In the genomic region with DNA sequence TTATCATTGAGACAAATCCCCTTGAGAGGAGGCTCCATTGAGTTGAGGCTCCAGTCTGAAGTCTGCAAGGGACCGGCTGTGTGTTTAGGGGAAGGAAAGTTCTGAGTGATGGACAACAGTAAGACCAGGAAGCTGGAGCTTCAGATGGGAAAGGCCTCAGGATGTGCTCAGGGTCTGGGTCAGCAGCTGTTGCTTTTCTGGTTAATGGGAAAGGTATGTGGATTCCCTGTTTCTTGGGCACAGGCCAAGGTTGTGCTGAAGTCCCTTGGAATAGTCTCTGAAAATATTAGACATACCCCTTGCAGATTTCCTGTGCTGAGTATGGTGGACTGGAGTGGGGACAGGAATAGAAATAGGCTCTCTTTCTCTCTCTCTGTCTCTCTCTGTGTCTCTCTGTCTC, we compare ENCODE assay signal across 10 mouse cellular contexts. TPM values are rescaled to one million over a fixed set of nuclear protein-coding genes. Genes with fewer than 3 reads are reported as not detected.
DNase-seq lines count a peak whose midpoint lies in the region; ATAC-seq and TF ChIP-seq lines count a peak whose summit lies in the region.
"Not testable (repeated sequence)": the region's sequence is repeated elsewhere in the genome, so short reads cannot be mapped to it uniquely, and the experiment has no call there.
"Had no signal": no experiment of that assay in that cellular context is flagged by ENCODE, and none has a peak within 500 bp of the region (broad histone marks: within the 10 kb centered on the region; RNA-seq: fewer than 3 reads in every experiment).

No protein-coding gene starts in this region.

- H3K9me3 ChIP-seq in embryonic facial prominence, embryonic 15.5 days (replicated peaks); heart, embryonic 12.5 days (replicated peaks); hindbrain, embryonic 10.5 days; intestine, embryonic 15.5 days; lung, embryonic 14.5 days (ENCODE audit: low read depth, low read length); neural tube, embryonic 13.5 days: not testable (repeated sequence)

- peak; percentile 80 for DNase-seq in NIH3T3 (ENCODE audit: low read depth)
- not testable (repeated sequence) for DNase-seq in hindbrain, embryonic 10.5 days (ENCODE audit: low spot score)
- peak; percentile 63 for DNase-seq in kidney, postnatal 14 days
- peak; percentile 42 for DNase-seq in lung, embryonic 14.5 days

- WGBS in embryonic facial prominence, embryonic 15.5 days = 6% methylated on average over 1 of the region's 1 CpGs
- WGBS in heart, embryonic 12.5 days = 23% methylated on average over 1 of the region's 1 CpGs
- 40% methylated on average over 1 of the region's 1 CpGs for WGBS in hindbrain, embryonic 10.5 days
- WGBS in intestine, embryonic 15.5 days = 29% methylated on average over 1 of the region's 1 CpGs
- WGBS in lung, embryonic 14.5 days = 11% methylated on average over 1 of the region's 1 CpGs
- 63% methylated on average over 1 of the region's 1 CpGs for WGBS in neural tube, embryonic 13.5 days

- H3K36me3 ChIP-seq in embryonic facial prominence, embryonic 15.5 days; heart, embryonic 12.5 days; hindbrain, embryonic 10.5 days; intestine, embryonic 15.5 days; lung, embryonic 14.5 days (ENCODE audit: insufficient read depth); neural tube, embryonic 13.5 days: not testable (repeated sequence)

- not testable (repeated sequence) for H3K9ac ChIP-seq in embryonic facial prominence, embryonic 15.5 days; heart, embryonic 12.5 days; intestine, embryonic 15.5 days; lung, embryonic 14.5 days; neural tube, embryonic 13.5 days

- TF ChIP-seq CTCF in lung, embryonic 14.5 days (IDR thresholded peaks at IDR 0.05; ENCODE audit: low read depth) = not testable (repeated sequence)

- H3K27me3 ChIP-seq in embryonic facial prominence, embryonic 15.5 days; heart, embryonic 12.5 days (replicated peaks); hindbrain, embryonic 10.5 days (ENCODE audit: insufficient read depth, poor library complexity, severe bottlenecking); intestine, embryonic 15.5 days (replicated peaks); lung, embryonic 14.5 days (ENCODE audit: insufficient read depth, low read length); neural tube, embryonic 13.5 days: not testable (repeated sequence)

- H3K4me1 ChIP-seq in embryonic facial prominence, embryonic 15.5 days = peaks cover 29% of the 10 kb centered on the region
- peaks cover 20% of the 10 kb centered on the region for H3K4me1 ChIP-seq in heart, embryonic 12.5 days (replicated peaks)
- peaks cover 24% of the 10 kb centered on the region for H3K4me1 ChIP-seq in hindbrain, embryonic 10.5 days (replicated peaks)
- not testable (repeated sequence) for H3K4me1 ChIP-seq in intestine, embryonic 15.5 days (replicated peaks); lung, embryonic 14.5 days (ENCODE audit: insufficient read depth)
- peaks cover 33% of the 10 kb centered on the region for H3K4me1 ChIP-seq in neural tube, embryonic 13.5 days (replicated peaks)

- peak; percentile 49; the same call in 1 of the 2 replicates for ATAC-seq in embryonic facial prominence, embryonic 15.5 days (ENCODE audit: insufficient number of reproducible peaks, low FRiP score, low TSS enrichment, low read depth)
- ATAC-seq in heart, embryonic 12.5 days (ENCODE audit: insufficient number of reproducible peaks, low FRiP score) = peak; percentile 49
- ATAC-seq in intestine, embryonic 15.5 days = peak; percentile 46
- peak; percentile 39 for ATAC-seq in lung, embryonic 14.5 days (ENCODE audit: insufficient read depth)
- peak; percentile 37; the same call in 1 of the 2 replicates for ATAC-seq in neural tube, embryonic 13.5 days (ENCODE audit: low read depth)

- H3K4me2 ChIP-seq in embryonic facial prominence, embryonic 15.5 days (replicated peaks); heart, embryonic 12.5 days; intestine, embryonic 15.5 days (replicated peaks); lung, embryonic 14.5 days; neural tube, embryonic 13.5 days: not testable (repeated sequence)

- H3K4me3 ChIP-seq in embryonic facial prominence, embryonic 15.5 days (replicated peaks); heart, embryonic 12.5 days; hindbrain, embryonic 10.5 days; intestine, embryonic 15.5 days (replicated peaks); lung, embryonic 14.5 days (ENCODE audit: low read depth, low read length); neural tube, embryonic 13.5 days: not testable (repeated sequence)

- H3K27ac ChIP-seq in embryonic facial prominence, embryonic 15.5 days (replicated peaks); lung, embryonic 14.5 days (ENCODE audit: low read depth): not testable (repeated sequence)
- peak overlapping the region; percentile 54; the same call in 1 of the 2 replicates for H3K27ac ChIP-seq in heart, embryonic 12.5 days (ENCODE audit: poor library complexity, severe bottlenecking)
- peak overlapping the region; percentile 20; the same call in 1 of the 2 replicates for H3K27ac ChIP-seq in hindbrain, embryonic 10.5 days
- H3K27ac ChIP-seq in intestine, embryonic 15.5 days = peak overlapping the region; percentile 51; the same call in 1 of the 2 replicates
- H3K27ac ChIP-seq in neural tube, embryonic 13.5 days (replicated peaks) = peak overlapping the region; percentile 49; the same call in 1 of the 2 replicates

RNA-seq across cellular contexts. Expression of a gene that starts 10.6 kb away (rescaled TPM):
- polyA plus RNA-seq in embryonic facial prominence, embryonic 15.5 days (2015; fragmentation: Nextera tagmentation; extraction: Ambion mirVana) = 122 and 132 TPM in 2 replicates
- 22.5 and 24.7 TPM in 2 replicates for polyA plus RNA-seq in heart, embryonic 12.5 days (2016; fragmentation: Nextera tagmentation; extraction: Ambion mirVana)
- polyA plus RNA-seq in hindbrain, embryonic 10.5 days (2016; fragmentation: Nextera tagmentation; extraction: Ambion mirVana) = 13.4 and 14.1 TPM in 2 replicates
- 33.5 and 36.0 TPM in 2 replicates for polyA plus RNA-seq in intestine, embryonic 15.5 days (2015; fragmentation: Nextera tagmentation; extraction: Ambion mirVana)
- 40.5 and 45.9 TPM in 2 replicates for polyA plus RNA-seq in lung, embryonic 14.5 days (2014; fragmentation: Nextera tagmentation; extraction: Ambion mirVana)
- polyA plus RNA-seq in neural tube, embryonic 13.5 days (2015; fragmentation: Nextera tagmentation; extraction: Ambion mirVana) = 11.9 and 12.9 TPM in 2 replicates

RNA-seq across cellular contexts. Expression of a gene that starts 12.0 kb away (rescaled TPM):
- 0.18 and 0.49 TPM in 2 replicates for polyA plus RNA-seq in embryonic facial prominence, embryonic 15.5 days (2015; fragmentation: Nextera tagmentation; extraction: Ambion mirVana)
- polyA plus RNA-seq in heart, embryonic 12.5 days (2016; fragmentation: Nextera tagmentation; extraction: Ambion mirVana) = not detected in 2 replicates
- 0.15 and 0.21 TPM in 2 replicates for polyA plus RNA-seq in hindbrain, embryonic 10.5 days (2016; fragmentation: Nextera tagmentation; extraction: Ambion mirVana)
- polyA plus RNA-seq in intestine, embryonic 15.5 days (2015; fragmentation: Nextera tagmentation; extraction: Ambion mirVana) = 0.16 TPM in 1 of 2 replicates, not detected in the other
- not detected in 2 replicates for polyA plus RNA-seq in lung, embryonic 14.5 days (2014; fragmentation: Nextera tagmentation; extraction: Ambion mirVana)
- polyA plus RNA-seq in neural tube, embryonic 13.5 days (2015; fragmentation: Nextera tagmentation; extraction: Ambion mirVana) = 0.36 and 0.55 TPM in 2 replicates
- polyA plus RNA-seq: G1E; liver, embryonic 15.5 days had no signal
